Mouse (Mus musculus) thymus, postnatal 4 days (tissue): ENCODE results near the gene Slc25a13.

Experiments
- DNase-seq: peaks from one replicate; pipeline ENCODE4 v3.0.0; 2021

Slc25a13 gene

DNA sequence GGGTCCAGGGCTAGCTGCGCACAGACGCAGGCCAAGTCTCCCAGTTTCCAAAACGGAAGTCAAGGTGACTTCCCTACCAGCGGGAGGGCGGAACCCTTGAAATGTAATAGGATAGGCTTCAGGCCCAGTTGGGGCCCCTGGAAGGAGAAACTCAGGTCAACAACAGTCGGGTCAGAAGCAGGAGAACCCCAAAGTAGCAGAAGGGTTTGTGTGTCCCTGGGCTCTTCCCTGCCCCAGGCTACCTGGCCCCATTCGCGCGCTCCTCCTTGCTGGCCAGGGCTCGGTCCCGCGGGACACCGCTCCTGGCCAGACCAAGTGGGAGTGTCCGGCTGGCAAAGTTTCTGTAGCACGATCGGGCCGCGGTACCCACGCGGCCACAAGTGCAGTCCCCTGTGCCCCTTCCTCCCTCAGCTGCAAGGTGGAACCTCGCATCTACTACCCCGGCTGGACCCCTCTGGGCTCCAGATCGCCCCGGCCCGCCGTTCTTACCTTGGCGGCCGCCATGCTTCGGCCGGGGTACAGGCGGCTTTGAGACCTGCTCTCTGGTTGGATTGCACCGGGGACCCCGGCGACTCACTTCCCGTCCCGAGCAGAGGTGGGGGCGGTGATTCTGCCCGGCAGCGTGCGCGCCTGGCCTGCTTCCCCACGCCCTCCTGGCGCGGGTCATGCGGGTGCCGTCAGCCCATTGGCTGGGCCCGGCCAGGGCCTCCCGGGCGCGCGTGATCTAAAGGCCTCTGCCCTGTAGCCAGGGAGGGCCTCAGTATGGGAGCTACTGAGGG lies at the start of gene Slc25a13:
Slc25a13 (minus strand) TSS at position 667 of the 779 bp plus-strand sequence.
- DNase-seq: peak; percentile 75

DNA sequence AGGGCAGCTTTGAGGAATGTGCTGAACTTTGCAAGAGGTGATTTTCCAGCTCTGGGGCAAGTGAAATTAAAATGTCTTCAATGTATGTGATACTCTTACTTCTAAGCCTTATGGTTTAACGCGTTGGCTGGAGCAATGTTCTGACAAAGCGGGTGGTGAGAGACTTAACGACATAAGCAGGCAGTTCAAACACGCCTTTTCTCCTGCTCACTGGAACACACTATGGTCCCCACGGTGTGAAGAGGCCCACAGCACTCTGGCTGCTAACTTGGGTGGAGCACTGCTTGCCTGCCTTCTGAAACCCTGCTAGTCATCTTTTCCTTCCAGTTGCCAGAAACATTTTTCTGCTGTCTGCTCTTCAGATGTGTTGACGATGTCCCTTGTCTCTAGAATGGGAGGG lies 48.8 kb upstream of the Slc25a13 start:
- DNase-seq: no peak

DNA sequence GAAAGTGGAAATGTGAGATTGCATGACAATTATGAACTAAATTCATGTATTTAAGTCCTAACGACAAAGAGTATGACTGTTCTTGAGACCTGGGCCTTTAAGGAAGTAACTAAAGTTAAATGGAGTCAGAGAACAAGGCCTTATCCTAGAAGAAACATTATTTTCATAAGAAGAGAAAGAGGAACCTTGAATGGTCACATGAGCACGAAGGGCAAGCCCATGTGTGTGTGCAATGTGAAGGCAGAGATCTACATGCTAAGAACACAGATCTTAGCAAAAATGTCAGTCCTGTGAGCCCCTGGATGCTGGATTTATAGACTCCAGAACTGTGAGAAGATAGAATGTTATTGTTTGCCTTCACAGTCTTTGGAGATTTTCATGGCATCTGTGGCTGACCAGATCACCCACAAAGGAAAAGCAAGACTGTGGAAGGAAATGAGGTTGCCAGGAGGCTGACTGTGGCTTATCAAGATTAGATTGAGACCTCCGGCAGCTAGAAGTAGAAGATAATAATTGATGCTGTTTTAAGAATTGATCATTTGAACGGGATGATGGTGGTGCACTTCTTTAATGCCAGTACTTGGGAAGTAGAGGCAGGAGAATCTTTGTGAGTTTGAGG lies 46.4 kb upstream of the Slc25a13 start:
- no peak for DNase-seq

DNA sequence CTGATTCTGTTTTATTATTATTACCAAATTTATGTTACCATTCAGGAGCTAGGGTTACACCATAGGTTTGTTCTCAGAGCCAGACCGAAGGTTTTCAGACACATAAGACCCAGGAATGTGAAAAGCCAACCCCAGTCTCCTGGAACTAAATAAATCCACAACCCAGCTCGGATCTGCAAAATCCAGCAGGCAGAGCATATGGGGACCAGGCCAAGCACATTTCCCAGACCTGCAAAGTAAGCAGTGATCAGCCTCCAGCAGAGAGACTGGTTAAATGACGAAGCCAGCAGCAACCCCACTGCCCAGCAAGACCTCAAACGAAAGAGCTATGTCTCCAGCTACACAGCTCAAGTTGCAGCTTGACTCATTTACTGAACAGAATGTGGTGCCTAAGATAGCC lies 43.9 kb upstream of the Slc25a13 start:
- DNase-seq: no peak

DNA sequence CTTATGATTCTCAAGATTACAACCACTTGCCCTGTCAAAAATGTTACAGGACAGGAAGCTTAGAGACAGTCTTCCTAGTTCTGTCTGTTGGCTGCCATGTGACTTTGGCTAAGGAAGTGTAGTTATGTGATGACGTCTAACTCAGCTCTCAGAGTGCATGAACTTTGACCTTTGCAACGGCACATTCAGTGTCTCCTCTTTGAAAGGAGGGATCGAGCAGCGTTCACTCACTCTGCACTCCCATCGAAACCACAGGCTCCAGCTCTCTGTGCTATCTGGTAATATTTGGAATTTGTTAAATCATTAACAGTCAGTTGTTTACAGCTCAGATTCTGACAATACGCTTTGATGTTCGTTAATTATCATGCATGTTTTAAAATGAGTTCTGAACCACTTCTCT lies 31.5 kb upstream of the Slc25a13 start:
- no peak for DNase-seq

DNA sequence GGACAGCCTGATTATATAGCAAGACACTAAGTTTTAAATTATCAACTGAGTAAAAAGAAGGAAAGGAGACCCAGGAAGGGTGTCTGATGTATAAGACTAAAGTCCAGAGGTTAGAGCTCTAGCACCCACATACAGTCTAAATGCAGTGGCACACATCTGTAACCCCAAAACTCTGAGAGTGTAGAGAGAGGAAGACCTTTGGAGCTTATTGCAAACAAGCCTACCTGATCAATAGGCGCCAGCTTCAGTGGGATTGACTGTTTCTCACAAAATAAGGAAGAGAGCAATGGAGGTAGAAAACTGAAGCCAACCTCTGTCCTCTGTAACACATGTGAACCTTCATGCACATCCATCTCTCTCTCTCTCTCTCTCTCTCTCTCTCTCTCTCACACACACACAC lies 26.9 kb upstream of the Slc25a13 start:
- DNase-seq: no peak

DNA sequence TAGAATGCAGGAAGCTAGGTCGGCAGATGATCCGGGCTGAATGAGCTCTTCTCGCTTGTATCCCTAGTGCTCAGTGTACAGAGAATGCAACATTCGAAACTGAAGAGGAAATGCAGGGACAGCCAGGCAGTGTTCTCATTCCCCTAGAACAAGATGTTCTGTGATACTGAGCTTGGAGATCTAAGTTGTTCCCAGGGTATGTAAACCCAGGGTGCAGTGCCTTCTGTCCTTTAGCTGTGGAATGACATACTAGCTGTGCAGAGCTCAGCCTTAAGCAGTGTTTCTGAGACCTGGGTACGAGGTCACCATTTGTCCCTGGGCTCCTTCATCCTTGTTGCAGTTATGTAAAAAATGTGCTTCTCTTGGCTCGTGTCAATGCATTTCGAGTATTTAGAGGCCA lies 25.1 kb upstream of the Slc25a13 start:
- no peak for DNase-seq

DNA sequence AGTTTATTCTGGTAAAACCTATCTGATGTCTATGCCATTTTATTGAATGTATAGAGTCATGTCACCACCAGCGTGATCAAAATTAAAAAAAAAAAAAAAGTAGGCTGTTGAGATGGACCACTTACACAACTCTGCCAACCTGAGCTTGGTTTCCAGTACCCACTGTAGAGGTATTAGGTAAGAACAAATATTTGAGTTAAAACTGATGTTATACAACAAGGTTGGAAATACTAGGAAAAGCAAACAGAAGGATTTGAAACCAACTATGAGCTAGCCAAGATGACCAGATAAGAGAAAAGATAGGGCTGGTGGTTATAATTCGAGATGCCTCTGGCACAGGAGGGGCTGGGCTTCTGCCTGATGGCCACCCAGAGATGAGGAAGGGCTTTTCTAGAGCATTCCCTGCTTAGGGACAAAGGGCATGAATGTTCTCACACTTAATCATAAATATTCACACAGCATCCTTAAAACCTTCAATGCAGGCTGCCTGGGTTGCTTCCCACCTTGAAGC lies 19.9 kb upstream of the Slc25a13 start:
- DNase-seq: no peak

DNA sequence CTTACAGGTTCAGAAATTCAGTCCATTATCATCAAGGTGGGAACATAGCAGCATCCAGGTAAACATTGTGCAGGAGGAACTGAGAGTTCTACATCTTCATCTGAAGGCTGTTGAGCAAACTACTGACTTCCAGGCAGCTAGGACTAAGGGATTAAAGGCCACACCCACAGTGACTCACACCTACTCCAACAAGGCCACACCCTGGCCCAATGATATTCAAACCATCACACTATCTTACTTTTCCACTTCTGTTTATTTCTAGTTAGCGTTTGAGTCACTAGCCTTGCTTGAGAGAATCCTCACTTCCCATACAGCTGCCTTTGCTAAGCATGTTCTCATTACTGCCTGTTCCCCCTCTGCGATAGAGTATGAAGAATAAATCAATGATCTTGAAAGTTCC lies 13.3 kb upstream of the Slc25a13 start:
- no peak for DNase-seq

DNA sequence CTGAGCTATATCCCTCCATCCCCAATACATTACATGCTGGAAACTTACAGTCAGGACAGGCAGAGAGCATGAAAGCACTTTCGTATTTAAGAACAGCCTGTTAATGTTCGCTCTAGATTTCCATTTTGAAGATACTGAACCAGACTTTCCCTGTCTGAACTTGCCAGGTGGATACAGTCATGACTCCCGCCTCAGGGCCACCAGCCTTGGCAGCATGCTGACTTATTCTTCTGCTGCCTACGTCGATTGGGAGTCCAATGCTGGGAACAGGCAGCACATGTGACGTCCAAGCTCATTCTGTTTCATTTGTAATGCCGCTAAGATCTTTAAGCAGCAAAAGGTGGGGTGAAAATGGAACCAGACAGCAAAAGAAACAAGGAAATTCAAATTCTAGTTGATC lies 5.7 kb upstream of the Slc25a13 start:
- no peak for DNase-seq

DNA sequence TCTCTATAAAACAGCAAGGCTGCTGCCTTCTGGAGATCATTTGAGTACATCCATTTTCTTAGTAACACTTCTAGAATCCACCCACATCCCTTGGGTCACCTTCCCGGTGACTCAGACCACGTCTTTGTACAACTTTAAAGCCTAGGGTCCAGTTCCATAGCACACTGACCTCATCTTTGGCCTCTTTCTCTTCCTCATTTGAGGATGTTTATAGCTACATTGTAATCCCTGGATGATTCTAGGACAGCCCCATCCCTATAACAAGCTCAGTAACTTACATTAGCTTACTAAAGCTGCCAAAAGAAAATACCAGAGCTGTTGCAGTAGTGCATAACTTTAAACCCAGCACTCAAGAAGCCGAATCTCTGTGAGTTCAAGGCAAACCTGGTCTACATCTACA lies 3.6 kb upstream of the Slc25a13 start:
- DNase-seq: no peak

DNA sequence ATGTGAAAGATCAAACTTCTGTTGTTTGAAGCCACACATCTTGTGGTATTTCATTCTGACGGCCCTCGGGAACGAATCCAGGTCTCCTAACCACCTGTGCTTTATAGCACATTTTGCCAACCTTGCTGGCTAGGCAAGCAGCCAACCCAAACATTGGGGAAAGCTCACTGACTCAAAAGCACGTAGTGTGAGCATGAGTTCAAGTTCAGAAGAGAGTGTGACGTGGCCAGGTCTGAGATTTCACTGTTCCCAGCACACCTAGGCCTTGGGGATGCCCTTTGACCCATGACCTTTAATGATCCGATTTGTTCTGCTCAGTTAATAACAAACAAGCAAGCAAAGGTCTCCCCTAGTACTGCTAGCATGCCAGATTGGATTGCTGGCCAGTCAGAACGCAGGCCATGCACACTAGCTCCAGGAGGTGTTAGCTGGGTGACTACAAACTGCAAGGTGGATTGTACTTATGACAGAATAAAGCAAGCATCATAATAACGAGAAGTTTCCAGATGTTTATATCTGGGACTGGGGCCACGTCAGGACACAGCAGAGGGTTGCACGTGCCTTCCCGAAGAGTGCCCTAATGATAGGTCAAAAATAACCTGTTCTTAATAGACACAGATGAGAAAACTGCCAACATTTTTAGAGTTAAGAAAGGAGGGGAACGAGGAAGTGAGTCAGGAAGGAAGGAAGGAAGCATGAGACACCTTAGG lies 2.8 kb upstream of the Slc25a13 start:
- no peak for DNase-seq

DNA sequence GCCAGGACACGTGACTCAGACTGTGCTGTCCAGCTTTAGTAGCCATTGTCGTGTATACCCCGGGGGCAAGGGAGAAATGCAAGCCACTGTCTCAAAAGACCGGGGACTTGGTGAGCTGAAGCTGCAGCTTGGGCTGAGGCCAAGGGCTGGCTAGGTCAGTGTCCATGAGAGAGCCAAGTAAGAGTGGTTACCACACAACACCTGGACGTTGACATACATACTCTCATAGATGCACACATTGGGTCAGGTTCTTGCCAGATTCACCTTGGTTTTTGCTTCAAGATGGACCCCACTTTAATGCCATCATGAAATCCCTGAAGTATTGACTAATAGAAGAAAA lies 283 bp upstream of the Slc25a13 start:
- no peak for DNase-seq

DNA sequence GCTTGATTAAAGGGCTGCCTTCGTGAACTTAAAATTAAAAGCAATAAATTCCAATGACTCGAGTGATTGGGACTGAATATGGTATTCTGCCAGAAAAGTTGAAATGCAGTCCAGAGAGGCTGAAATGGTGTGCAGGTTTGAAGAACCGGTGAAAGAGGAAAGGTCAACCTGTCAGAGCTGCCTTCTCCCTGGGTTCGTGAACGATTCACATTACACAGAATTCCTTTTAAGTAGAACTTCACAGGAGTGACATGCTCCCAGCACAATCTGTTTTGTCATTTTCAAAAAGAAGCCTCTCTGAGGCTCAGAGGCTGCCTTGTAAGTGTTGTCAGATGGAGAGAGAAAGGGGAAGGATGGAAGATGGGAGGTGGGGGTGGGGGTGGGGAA lies 860 bp downstream of the Slc25a13 start:
- DNase-seq: no peak

DNA sequence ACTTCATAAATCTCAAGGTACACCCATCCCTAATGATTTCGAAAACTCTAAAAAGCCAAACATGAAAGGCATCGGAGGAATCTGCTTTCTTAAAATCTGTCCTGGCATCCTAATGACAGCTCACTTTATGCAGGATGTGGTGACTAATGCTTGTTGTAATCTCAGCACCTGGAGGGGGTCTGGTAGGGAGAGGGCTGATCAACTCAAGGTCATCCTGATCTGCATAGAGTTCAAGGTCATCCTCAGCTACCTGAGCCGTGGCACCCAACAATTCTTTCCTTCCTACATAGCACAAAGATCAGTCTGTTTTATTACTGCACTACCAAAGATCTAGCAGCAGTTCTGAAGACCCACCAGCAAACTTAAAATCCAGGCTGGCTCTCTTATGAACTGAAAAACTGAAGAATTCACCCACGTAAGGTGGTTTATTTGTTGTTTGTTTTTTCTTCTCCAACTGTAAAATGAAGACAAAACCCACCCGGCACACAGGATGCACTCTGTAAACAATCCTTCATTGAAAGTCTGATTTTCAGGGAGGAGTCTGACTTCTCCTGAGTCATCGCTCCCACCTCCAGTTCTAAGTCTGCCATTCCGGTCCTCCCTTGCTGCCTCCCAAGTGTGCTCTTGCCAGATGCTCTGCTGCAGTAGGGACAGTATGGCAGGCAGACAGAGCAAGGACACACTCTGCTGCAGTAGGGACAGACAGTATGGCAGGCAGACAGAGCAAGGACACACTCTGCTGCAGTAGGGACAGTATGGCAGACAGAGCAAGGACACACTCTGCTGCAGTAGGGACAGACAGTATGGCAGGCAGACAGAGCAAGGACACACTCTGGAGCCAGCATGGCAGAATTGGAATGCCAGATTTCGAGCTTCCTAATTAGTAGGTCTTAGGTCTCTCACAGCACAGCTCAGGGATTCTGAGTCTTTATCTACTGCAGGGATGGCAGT lies 4.3 kb downstream of the Slc25a13 start:
- no peak for DNase-seq

DNA sequence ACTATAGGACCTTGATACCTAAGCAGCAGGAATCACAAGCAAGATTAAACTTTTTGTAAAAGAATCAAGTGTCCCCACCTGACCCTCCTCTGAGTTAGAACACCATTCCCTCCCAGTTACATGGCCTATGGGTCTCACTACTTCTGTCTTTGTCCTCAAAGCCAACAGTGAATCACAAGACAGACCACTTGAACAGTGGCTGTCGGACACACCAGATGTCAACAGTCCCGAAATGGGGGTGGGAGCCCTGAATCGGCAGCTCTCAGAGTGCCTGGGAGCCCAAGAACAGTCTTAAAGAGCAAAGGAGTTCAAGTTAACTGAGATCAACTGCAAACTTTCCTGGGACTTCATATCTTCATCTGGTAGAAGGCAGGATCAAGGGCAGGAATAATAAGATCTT lies 5.0 kb downstream of the Slc25a13 start:
- no peak for DNase-seq

DNA sequence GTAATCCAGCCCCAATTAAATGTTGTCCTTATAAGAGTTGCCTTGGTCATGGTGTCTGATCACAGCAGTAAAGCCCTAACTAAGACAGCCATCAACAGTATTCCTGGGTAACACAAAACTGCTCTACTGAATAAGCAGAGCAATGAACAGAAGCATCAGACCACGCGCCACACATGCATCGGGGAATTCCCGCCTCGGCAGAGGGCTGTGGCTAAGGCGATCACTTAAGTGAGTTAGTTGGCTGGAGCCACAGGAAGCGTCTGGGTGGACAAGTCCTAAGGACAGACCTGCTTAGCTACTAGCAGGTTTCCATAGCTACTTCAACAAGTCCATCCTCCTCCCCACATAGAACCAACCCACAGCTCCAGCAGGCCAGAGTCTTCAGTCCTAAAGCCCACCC lies 6.3 kb downstream of the Slc25a13 start:
- DNase-seq: no peak

DNA sequence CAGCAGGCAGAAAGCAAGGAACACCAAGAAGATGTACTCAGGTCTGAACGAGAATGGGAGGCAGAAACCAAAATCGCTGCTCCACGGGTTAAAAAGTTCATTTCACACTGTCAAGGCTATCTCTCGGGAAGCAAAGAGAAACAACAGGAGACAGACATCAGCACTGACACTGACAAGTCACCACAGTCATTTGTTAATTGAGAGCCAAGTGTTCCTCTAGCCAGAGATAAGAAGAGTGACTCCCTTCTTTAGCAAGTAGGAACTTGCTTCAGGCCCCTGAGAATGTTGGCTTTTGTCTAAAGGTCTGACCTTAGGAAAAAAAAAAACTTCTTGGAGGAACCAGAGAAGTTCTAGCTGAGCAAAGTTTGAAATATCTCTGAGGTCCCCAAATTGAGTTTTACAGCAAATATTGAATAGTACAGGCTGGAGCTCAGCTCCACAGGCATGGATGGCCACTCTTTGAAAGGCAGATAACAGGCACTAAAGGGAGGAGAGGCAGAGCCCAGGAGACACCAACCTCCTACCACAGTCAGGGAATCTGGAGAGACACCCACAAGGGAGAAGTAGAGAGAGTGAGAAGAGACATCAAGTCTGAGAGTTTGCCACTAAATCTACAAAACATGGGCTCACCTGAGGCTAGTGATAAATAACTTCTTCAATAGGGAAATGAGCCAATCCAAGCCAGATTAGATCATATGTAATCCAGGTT lies 8.5 kb downstream of the Slc25a13 start:
- no peak for DNase-seq

DNA sequence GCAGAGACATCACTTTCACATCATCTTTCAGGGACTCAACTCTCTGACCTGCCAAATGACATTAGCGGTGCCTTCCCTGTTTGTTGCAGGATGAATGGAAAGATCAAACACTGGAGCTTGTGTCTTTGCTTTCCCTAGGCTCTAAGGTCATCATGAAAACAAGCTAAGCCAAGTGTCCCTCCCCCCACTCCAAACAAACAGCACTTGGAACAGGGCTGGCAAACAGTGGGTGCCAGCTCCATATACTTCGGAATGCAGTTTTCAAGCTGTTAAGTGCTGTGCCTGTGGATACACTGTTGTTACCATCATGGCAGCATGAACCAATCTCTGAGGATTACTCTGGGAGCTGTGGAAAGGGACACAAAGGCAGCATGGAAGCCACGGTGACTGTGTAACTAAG lies 9.1 kb downstream of the Slc25a13 start:
- no peak for DNase-seq

DNA sequence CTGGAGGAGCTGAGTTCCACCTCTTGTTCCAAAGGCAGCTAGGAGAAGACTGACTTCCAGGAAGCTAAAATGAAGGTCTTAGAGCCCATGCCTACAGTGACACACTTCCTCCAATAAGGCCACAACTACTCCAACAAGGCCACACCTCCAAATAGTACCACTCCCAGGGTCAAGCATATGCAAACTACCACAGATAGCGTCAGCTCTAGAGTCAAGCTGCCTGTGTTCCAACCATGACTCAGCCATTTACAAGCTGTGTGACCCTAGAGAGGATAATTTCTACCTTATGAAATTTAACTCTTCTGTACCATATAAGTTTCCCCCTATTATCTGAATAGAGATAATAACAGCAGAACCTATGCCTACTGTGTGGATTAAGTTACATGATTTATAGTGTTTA lies 9.6 kb downstream of the Slc25a13 start:
- no peak for DNase-seq

DNA sequence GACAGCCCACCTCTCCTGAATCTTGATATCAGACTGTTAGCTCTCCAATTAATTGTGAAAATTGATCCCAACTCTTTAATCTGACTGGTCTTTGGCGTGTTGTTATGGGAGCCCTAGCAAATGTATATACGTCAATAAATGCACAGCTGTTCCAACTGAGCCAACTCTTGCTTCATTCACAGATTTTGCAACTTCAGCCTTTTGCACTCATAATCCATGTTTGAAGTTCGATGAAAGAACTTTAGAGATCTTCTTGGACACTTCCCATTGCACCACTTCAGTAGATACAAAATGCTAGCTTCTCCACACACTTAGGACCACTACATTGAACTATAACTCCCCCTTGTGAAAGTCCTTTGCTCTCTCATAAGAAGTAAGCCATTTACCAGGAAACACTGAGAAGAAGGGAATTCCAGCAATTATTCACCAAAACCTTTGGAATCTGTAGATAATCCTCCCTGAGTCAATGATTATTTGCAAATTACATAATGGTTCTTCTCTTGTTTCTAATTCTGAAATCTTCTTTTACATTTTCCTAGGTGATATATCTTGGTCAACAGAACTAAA lies 11.3 kb downstream of the Slc25a13 start:
- no peak for DNase-seq

DNA sequence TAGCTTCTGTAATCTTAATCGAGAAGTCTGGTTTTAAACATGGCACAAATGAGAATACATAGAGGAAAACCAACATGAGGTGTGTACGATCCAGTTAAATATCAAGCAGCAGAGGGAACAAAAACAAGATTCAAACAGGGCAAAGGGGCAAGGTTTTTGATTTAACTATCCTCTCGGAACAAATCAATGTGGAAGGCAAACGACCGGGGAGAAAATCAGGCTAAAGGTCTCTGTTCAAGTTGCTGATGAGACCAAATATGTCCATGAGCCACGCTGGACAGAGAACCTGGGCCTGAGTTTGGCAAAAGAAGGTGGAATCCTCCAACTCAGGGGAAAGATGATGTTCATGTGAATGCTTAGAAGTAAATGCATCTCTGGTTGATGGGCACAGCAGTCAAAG lies 14.5 kb downstream of the Slc25a13 start:
- DNase-seq: no peak
